Mouse (Mus musculus) heart, adult 11 months (tissue): ENCODE measurements at regions not wholly inside any gene's neighbourhood (a gene's known extent, or its start where the extent isn't known, plus 50 kb on each side); places are given as distances from the start of the nearest gene placed in this dataset.

Experiments used
- DNase-seq: peaks from one replicate; pipeline ENCODE4 v3.0.0; 2022

DNA sequence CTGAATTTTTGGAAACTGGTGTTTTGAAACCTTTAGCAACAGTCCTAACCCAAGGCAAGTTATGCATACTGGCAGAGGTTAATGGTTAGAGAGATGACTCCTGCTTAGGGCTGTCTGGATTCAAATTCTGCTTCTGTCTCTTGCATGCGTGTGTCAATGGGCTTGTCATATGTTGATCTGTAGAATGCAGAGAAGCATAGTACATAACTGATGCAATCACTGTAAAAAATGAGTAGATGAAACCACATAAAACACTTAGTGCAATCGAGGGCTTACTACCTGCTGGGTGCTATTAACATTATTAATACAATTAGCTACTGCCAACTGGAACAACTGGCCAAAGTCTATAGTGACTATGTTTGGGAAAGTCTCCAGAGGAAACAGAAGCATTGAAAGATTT, 163.3 kb downstream of the Fzd1 start:
- no peak for DNase-seq

DNA sequence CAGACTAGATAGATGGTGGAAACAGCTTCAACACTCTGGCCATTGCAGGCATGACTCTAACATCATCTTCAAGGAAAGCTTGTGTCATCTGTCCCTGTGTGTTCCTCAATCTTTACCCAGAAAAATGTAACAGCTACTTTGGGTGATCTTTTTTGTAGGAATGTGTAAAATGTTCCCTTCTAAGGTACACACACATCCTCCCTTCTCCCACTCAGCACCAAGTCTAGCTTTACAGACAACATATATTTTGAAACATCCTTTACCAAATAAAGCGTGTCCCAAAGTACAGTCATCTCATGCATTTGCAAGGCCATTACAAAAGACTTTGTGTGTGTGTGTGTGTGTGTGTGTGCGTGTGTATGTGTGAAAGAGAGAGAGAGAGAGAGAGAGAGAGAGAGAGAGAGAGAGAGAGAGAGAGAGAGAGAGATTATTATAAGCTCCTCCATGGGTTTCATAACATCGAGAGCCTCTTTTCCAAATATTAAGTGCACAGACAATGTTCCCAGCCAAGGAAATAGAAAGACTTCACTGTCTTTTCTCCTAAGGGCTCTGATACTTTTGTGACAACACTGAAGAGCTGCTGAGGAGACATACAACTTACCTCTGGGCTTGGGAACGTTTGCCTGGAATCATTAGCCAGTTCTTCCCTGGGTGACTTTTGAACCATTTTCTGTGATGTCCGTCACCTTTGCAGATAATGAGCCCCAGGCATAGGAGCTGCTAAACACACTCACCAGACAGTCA, 164.0 kb downstream of the Fzd1 start:
- DNase-seq, result no peak

DNA sequence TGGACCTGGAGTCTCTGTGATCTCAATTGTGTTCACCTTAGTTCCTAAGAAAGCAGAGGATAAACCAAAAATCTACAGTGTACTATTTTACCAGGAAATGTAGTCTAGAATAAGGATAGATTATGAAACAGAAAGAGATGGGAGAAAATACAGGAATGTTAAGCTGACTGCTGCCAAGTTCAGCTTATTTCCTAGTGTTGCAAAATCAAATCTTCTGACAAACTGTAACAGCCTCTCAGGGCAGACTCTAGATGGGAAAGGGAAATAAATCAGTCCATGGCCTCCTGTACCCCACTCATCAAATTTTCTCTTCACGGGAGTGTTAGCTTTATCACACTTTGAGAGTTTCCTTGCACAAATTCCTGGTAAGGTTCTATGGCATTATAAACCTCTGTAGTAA, 166.1 kb downstream of the Fzd1 start:
- DNase-seq, result no peak

DNA sequence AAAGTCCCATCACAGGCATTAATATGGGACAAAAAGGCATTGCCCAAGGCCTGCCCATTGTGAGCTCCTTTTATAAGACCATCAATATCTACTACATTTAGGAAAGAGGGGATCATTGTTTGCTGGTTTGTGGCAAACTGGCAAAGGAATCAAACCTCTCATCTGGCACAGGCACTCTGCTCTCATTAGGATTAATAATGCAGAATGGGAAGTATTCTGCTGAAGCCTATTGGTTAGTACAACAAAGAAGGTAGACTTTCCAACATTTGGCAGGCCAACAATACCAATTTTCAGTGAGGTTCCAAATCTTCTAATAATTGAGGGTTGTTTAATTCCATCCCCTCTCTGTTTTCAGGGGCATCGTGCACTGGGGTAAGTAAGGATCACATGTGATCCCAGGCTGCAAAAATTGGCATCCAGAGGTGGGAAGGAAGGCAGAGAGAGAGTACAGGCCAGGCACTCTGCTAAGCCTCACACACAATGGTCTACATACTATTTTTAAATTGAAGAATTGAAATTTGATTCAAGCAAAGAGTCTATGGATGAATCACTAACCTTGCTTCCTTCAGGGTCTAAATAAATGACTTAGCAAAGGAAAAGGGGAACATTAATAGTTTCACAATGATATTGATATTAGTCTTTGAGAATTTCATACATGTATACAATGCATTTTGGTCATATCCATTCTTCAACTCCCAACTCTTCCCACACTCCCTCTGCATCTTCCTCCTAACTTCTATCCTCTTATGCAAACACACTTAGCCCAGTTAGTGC, 174.9 kb downstream of the Fzd1 start:
- DNase-seq, result no peak

DNA sequence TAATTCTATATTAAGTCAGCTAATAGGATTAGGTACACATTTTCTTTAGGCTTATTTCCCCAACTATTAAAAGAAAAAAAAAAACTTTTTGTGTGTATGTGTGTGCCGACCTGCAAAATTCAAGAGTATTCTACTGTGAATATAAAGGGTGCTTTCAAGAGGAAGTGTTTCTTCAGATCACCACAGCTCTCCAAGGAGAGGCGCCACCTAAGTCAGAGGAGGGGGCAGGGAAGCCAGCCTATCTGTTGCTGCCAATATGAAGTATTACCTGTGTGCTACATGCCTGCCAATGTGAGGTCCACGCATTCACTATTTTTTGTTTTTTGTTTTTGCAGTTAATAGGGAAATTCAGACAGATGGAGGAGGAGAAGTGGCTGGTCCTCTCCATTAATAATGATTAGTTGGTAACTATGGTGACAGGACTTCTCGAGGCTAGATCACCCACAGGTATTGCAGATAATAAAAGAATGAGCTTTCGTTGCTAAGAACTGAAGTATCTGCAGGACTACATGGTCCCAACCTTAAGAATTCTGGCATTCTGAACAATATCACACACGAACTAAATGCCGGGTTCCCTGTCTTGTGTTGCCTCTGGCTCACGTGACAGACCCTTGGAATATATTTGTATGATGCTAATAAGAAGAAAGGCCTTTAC, 177.5 kb downstream of the Fzd1 start:
- no peak for DNase-seq

DNA sequence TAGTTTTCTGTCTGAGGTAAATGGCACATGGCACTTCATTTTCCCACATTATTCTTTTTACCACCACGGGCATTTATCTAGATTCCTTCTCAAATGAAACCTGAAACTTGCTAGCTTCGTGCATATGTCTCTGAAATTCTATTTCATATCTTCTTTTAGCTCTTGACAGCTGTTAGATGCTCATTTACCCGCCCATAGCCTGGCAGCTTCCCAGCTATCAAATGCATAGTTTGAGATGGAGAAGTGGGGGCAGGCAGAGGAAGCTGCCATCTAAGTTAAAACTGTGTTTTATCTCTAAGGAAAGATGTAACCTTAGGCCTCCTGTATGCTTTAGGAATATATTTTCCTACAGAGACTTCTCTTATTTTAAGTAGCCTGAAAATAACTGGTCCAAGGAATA, 179.0 kb downstream of the Fzd1 start:
- no peak for DNase-seq

DNA sequence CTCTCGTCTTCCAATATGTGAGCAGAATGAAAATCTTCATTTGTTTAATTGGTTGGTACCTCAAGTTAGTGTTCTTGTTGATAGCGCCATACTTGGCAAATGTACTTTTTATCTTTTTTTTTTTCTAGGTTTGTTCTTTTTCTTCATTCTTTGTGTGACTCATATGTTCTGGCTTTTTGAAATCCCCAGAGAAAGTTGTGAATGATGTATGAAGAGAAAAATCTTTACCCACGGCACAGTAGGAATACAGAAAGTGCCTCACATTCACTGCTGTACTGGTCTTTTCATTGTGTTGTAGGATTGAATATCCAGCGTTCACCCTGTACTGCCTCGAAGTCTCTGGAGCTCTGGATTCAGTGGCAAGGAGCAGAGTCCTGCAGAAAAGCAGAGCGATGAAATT, 180.7 kb downstream of the Fzd1 start:
- no peak for DNase-seq

DNA sequence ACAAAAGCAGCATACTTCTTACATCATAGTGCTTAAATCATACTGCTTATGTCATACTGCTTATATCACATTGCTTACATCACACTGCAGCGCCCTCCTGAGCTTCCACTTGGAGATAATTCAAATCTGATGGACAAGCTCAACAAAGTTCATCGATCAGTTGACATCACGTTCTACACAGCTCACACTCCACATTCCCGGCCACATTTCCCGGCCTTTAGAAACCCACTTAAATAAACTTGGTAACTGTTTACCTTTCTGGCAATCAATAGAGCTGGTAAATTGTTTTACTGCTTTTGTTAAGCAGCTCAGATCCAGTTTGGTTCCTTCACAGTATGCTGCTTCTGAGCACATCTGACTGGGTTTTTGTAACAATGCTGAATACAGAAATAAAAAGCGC, 194.0 kb downstream of the Fzd1 start:
- no peak for DNase-seq

DNA sequence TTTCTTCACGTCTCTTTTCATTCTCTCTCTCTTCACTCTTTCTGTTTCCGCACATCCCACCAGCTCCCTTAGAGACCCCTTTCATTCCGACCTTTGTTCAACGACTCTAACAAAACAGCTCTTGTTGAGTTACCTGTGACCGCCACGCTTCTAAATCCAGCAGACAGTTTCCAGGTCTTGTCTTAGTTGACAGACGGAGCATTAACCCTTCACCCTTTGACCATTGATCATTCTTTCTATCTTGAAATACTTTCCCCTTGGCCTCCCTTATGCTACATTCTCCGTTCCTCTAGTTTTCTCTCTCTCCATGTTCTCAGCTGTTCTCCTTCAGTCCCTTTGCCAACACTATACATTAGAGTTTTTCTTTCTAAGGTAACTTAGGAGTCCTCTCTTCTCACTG, 196.2 kb downstream of the Fzd1 start:
- no peak for DNase-seq

DNA sequence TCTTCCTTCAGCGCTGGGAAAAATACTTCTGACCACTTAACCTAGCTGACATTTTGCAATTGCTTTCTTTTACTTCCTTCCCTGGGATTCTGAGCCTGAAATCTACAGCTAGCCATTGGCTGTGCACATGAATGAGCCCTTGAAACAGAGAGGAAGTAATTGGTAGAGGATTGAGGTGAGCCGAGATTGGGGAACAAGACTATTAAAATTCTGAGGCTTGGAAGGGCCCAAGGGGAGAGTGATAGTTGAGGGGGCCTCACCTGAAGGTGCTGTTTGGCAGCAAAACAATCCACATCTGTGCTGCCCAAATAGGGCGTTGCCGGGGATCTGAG, 196.7 kb downstream of the Fzd1 start:
- no peak for DNase-seq

DNA sequence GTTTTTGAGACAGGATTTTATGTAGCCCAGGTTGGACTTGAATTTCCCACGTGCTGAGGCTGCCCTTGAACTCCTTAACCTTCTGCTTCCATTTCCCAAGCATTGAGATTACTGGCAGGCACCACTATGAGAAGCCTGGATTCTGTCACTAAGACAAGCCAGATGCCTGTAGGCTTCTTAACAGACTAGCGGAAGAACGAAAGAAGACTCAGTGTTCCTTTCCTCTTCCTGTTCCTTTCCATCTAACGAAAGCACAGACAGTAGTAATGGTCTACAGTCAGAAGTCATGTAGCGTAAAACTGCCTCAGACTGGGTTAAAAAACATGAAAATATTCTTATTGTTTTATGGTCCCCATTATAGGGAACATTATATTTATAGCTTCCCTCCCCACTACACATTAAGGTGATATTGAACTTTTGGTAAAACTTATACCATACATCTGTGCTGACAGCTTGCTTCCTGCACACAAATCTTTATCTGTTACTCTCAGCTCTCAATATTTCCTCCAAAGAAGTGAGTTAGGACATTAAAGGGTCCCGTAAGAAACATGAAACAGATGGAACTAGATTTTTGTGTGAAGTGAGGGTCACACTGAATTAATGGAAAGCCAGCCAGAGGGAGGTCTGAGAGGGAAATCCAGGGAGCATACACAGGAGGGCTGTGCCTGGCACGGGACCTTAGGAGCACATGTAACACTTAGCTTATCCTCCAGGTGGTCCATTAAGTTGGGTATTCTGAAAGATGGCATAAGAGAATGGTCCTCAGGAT, 197.3 kb downstream of the Fzd1 start:
- no peak for DNase-seq

DNA sequence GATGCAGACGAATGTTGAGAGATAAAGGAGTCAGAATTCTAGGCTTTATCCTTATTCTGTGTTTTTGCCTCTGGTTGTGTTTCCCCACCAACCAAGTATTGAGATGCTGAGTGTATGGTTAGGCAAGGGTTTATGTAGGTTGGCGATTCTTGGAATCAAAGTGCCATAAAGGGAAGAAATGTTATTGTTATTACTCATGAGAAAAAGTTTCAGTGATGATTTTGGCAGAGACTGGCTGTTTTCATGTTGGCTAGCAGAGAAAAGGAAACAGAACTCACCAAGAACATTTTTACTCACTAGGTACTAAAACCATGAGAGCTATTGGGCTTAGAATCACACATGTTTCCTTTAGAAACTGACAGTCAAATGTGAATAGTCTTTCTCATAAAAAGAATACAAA, 202.9 kb downstream of the Fzd1 start:
- DNase-seq, result no peak

DNA sequence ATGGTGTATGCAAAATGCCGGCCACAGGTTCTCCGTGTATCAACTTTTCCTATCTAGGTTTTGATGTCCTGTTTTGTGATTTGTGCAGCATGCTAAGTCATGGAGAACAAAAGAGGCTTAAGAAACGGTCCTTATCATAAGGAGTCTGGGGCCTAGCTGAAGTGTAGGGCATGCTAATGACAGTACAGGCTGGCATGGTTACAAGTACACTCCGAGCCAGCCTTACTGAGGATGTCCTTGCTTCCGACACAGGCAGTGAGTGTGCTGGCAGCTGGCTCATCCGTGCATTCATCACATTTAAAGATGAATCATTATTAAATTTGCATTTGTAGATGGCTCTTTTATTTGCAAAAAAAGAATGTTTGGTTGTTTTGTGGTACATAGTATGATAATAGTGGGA, 219.3 kb downstream of the Fzd1 start:
- DNase-seq, result no peak

DNA sequence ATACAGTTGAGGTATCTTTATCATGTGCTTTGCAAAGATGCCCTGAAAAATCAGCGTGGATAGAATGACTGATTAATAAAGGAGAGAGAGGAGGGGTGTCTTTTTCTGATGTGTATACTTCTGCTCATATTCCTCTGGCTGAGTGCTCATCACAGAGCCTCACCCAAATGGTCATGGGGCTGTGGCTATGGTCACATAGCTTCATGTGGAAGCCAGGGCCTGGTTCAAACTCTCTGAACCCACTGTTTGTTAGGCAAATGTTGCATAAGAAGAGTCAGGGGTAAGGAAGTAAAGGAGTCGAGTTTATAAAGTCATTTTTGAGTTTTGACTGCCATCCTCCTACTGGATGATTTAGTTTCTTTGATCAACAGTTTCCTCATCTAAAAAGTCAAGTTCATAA, 221.0 kb downstream of the Fzd1 start:
- DNase-seq, result no peak

DNA sequence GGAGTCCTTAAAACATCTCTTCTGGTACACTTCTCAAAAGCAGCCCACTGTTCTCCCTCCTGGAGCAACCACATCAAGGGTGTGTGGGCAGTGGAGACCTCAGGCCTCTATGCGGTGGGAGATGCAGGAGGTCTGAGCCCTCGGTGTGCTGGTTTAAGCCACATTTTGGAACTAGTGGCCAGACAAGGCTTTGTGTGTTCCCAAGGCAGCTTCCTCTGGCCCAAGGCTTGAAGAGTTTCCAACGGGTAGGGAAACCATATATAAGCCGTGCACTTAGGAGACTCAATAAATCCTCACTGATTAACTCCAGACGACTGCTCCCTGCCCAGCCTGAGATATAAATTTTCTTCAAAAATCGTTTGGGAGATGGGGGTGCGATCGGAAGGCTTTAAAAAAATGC, 221.9 kb downstream of the Fzd1 start:
- no peak for DNase-seq

DNA sequence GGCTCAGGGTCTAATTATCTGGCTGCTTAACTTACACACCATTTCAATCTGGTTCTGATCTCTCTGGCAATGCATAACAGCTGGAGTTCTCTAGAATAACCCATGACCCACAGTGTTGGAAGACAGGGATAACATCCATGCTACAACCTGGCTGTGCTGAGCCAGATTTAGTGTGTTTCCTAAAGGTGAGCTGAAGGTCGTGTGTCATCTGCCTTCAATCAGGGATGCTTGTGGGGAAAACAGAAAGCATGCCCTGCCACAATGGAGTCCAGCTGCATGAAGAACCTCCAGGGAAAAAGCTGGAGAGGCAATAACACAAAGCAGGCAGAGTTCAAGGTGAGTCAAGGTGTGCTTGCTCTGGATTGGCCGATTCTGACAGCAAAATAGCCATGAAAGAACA, 223.3 kb downstream of the Fzd1 start:
- no peak for DNase-seq

DNA sequence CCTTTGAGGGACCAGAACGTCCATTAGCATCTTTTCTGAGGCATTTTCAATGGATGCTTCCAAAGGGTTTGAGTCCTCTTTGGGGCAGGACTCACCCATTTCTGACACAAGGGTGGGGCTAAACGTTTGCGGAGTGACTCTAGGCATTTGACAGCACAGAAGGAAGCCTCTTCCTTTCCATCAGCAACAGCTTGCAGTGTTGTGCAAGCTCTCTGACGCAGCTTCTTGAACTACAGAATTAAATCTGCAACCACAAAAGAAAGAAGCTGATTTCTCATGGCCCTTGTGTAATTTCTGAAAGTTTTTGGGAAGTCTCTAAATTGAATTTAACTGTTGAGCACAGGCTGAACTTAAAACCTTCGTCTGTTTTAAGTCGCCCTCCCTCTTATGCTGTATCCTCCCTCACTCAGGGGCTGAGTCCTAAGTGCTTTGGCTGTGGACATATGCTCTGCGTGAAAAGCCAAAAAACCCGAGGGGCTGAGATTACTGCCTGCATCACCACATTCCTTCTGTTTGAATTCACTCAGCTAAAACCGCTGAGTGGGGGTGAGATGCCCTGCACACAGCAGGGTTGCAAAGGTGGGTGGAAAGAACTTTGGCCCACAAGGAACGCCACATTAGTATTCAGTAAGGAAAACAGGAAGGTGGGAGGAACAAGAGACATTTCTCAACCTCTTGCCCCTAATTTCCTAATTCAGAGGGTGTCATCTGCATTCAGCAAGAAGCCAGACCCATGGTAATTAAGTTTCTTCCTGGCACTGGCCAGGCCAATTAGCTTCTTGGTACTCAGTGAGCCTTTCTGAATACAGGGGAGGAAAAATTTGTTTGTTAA, 227.4 kb downstream of the Fzd1 start:
- DNase-seq, result peak; percentile 95

DNA sequence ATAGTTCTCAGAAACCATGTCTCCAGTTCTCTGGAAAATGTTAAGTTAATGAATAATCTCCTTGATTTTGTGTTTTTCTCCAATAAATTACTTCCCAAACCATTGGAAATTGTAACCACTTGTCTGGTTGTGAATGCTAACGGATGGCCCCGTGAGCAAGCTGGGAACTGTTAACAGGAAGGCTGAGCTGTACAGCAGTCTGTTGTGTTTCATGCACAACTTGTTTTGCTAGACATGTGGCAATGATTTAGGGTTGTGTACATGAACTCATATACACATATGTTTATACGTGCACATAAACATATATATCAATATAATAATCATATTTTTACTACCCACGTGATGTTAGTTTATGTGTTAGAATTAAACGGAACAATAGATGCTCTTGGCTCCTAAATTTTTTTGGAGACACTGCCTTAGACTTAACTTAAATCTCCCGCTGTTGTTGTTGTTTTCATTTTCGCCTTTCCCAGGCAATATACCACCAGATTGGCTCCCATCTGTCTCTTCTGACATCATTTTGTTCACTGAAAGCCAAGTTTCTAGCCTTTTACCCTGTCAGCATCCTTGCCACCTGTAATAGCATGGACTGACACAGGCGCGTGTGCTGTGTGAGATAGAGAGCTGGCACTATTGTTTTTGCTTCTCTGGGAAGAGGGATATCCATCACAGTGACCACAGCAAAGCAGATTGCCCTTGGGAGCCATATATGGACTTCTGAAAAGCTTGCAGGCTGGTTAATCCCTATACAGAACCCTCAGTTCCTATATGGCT, 231.6 kb downstream of the Fzd1 start:
- peak; percentile 58 for DNase-seq

DNA sequence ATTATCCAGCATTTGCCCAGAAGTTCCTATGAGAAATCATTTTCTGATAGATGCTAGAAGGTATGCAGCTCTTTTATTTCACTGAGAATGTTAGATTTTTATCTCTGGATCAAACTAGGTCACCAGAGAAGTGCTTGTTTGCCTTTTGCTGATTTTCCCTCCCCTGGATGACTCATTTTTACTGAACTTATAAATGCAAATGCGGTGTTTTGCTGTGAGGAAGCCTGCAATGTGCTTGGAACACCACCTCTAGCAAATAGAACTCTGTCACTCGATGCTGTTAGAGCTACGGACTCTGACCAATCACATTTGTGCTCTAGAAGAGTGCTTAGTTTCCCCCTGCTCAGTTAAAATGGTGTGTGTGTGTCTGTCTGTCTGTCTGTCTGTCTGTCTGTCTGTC, 257.2 kb downstream of the Fzd1 start:
- no peak for DNase-seq

DNA sequence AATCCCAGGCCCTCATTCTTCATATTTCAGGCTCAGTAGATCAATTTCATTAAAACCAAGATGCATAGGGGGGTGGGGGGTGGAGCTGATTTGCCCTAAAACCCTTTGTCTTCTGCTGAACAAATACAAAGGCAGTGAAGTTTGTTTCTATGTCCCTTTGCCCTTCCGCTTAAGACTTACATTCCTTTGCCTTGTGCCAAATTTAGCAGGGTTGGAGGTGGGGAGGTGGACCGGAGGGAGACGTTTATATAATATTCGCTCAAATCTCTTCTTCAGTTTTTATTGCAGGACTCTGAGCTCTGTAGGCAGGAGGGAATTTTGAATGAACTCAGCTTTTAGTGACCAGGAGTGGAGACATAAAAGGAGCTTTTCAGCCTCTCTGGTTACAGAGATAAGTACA, 258.8 kb downstream of the Fzd1 start:
- peak; percentile 85 for DNase-seq

DNA sequence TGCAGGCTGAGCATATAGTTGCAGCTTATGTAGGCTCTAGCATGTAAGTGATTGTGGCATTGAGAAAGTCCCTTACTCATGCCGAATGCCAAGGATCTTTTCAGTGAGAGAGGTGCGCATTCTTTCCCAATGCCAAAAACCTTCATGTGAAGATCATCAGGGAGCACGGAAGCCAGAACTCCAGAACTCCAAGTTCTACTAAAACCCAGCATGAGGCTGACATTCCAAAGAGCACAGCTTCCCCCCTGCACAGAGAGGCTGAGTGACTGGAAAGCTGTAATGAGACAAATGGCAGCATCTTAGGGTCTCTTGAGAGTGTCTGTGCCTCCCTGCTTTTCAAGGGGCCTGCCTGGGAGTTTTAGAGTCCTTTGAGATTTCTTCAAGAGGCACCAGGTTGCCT, 259.4 kb downstream of the Fzd1 start:
- peak; percentile 79 for DNase-seq

DNA sequence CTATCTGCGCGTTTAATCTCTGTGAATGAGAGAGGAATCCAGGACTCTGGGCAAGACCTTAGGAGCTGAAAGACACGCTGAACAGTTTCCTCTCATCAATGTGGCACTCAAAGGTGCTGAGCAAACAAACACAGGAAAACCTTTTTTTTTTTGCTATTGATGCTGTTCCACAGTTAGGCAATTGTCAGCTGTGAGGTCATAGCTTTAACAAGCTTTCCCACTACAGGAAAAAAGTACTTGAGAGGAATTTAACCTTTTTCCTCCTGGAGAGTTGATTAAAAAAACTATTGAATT, 261.0 kb downstream of the Fzd1 start:
- DNase-seq, result no peak
